Mouse (Mus musculus) Patski (cell line): ENCODE measurements at regions not wholly inside any gene's neighbourhood (a gene's known extent, or its start where the extent isn't known, plus 50 kb on each side); places are given as distances from the start of the nearest gene placed in this dataset.

Experiments
- ATAC-seq: fragments of 100-300 bp; one replicate; pipeline ENCODE4 v1.8.0; 2021
- CTCF ChIA-PET: fragments of 350-600 bp; sonication (Branson Sonifier 250); formaldehyde crosslinking; loops from one replicate; lab custom pipeline; 2022; ENCODE audit warnings: inconsistent platforms; lab: Charles Lee
- POLR2A ChIA-PET: fragments of 350-600 bp; sonication (Branson Sonifier 250); formaldehyde crosslinking; loops from one replicate; lab custom pipeline; 2022; ENCODE audit warnings: antibody characterized with exemption, inconsistent platforms; lab: Charles Lee
- DNase-seq: peaks from one replicate; pipeline ENCODE4 v3.0.0-alpha.2; 2011; ENCODE audit warnings: low read depth, low spot score
- H3K27me3 ChIP-seq: fragments of 371-371 bp; one replicate; pipeline ENCODE4 v1.5.1; 2021
- CTCF ChIP-seq: fragments of 100-300 bp; IDR thresholded peaks from one replicate; pipeline ENCODE4 v1.5.1; 2021
- in situ Hi-C: fragments of 300-500 bp; cut with MboI; formaldehyde crosslinking; loops from 3 replicates; pipeline ENCODE4 v1.11.1; 2018; ENCODE audit warnings: low pct_unique_long_range_greater_than_20kb, mixed read lengths

DNA sequence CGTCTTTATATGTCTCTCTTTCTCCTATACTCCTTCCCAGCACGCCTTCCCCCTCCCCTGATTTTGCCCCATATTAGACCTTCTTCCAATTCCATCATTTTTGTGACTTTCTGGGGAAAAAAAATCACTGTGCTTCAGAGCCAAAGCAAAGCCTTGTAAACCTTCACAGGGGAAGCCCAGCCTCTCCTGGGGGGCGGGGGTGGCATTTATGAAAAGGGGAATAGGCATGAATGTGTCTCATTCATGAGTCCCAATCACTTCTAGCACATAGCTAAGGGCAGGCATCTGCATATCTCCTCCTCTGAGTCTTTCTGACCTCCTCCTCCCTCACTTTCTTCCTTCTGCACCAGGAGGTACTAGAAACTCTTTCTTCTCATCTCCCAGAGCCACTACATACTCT lies 149.8 kb downstream of the Adamts15 start:
- no peak for ATAC-seq
- TF ChIP-seq CTCF = no peak
- in situ Hi-C loops = loop anchor here (25.0 kb wide), 1 partner anchor 315 kb away; no protein-coding TSS in a partner anchor
- CTCF ChIA-PET = no interaction called here
- H3K27me3 ChIP-seq = no peaks in the 10 kb centered on the region
- POLR2A ChIA-PET = no interaction called here
- DNase-seq = no peak

DNA sequence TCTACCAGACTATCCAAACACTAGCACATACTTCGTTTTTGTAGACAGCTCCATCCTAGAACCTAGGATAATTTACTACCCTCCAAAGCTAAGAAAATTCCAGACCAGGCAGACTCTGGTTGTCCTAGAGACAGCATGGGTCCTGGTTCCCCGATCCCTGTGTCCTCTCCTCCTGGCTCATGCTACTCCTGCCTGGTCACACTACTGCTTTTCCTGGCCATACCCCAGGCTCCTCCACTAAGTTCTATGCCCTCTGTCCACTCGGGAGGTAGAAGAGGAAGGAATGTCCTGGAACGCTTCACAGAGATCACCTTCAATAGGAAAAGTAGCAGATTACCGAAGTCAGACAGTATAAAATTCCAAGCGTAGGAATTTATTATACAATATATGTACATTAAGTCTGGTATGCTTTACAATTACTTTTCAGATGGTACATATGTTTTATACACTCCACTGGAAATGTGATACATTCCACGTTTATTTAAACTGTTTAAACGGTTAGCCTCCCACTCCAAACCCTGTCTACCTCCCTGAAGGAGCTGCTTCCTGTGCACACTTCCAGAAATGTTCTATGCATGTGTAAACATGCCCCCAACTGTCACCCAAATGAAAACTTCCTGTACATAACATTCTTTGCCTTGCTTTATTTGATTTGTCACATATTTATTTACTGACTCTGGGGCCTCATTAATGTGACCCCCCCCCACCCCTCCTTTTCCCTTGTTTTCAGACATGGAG lies 151.6 kb downstream of the Adamts15 start:
- ChIA-PET CTCF (no interaction called here), POLR2A (no interaction called here)
- TF ChIP-seq CTCF = no peak
- H3K27me3 ChIP-seq = no peaks in the 10 kb centered on the region
- DNase-seq = no peak
- ATAC-seq = no peak
- in situ Hi-C loops = loop anchor here (25.0 kb wide), 1 partner anchor 317 kb away; no protein-coding TSS in a partner anchor

DNA sequence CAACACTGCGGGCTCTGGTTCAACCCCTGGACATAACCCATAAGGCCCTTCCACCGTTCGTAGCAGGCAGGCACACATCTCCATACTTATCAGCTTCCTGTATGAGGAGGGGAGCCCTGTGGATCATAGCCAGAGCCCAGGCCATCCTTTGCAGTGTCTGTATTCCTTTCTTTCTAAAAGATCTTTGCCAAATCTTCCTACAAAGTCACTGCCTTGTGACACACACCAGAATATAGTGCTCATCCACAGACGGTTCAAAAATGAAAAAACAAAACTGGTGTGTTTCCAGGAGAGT lies 152.9 kb downstream of the Adamts15 start:
- no peak for DNase-seq

DNA sequence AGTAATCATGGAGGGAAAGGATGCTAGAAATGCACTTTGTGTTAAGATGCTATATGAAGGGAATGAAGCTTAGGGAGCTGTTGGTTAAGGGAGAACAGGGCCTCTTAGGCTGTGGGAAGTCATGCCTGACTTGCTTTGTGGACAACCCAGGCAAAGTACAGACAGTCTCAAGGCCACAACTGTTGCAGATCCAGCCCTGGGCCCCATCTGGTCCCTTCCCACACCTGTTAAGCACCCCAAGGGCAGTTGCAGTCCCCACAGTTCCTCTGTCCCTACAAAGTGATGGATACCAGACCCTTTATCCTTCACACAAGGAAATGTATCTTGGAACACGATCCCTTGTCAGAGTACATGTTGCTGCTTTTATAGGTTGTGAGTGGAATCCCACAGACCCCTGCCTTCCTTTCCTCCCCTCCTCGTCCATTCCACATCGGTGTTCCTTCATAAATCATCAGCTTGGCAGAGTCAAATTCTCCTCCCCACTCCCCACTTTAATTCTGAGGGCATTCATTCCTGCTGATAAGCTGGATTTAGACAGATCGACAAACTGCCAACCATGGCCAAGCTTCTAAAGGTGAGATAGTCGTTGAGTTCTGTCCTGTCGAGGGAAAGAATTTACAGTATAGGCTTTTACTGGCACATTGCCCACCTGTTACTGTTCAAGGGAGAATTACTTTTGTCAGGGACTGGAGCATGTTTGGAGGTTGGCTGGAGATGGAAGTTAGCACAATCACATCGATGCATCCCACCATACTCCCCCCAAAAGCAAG lies 153.4 kb downstream of the Adamts15 start:
- no peak for TF ChIP-seq CTCF
- no peak for ATAC-seq
- no peak for DNase-seq
- H3K27me3 ChIP-seq = no peaks in the 10 kb centered on the region
- POLR2A ChIA-PET = no interaction called here
- CTCF ChIA-PET = interaction anchor here (1.8 kb wide), 1 partner anchor 9 kb away, joined by 4 read pairs; no protein-coding TSS in a partner anchor
- in situ Hi-C loops = loop anchor here (25.0 kb wide), 1 partner anchor 318 kb away; no protein-coding TSS in a partner anchor

More for the DNA sequence above, 152.9 kb downstream of the Adamts15 start:
- H3K27me3 ChIP-seq = no peaks in the 10 kb centered on the region
- ATAC-seq = no peak
- in situ Hi-C loops = loop anchor here (25.0 kb wide), 1 partner anchor 318 kb away; no protein-coding TSS in a partner anchor
- ChIA-PET CTCF (interaction anchor here (1.8 kb wide), 1 partner anchor 10 kb away, joined by 4 read pairs; no protein-coding TSS in a partner anchor), POLR2A (no interaction called here)
- no peak for TF ChIP-seq CTCF

DNA sequence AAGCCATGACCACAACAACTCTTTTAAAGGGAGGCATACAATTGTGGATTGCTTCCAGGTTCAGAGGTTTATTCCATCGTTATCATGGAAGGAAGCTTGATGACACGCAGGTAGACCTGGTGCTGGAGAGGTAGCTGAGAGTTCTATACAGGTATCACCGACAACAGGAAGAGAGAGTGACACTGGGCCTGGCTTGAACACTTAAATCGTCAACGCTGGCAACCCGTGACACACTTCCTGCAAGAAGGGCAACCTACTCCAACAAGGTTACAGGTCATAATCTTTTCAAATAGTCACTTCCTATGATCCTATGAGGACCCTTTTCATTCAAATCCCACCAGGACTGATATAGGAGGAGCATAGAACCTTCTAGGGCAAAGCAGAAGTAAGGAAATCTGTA lies 155.6 kb downstream of the Adamts15 start:
- no peak for TF ChIP-seq CTCF
- ChIA-PET CTCF (no interaction called here), POLR2A (no interaction called here)
- in situ Hi-C loops = loop anchor here (25.0 kb wide), 1 partner anchor 321 kb away; no protein-coding TSS in a partner anchor
- ATAC-seq = no peak
- no peaks in the 10 kb centered on the region for H3K27me3 ChIP-seq
- no peak for DNase-seq

DNA sequence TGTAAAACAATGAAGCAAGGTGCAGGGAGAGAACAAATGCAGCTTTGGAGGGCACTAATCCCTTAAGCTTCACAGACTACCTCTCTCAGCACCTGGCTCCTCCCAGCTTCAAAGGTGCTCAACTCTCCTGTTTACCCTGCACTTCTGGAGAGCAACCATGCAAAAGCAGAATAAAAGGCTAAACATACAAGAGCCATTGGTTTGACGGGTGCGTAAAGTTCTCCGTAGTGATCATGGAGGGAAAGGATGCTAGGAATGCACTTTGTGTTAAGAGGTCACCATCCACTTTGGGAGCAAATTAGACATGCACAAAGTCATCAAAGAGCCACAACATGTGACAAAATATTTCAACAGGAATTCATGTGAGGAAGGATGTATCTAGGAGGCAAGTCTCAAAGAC lies 156.1 kb downstream of the Adamts15 start:
- no peak for ATAC-seq
- POLR2A ChIA-PET = no interaction called here
- no peak for TF ChIP-seq CTCF
- CTCF ChIA-PET = no interaction called here
- no peaks in the 10 kb centered on the region for H3K27me3 ChIP-seq
- no peak for DNase-seq
- in situ Hi-C loops = loop anchor here (25.0 kb wide), 1 partner anchor 321 kb away; no protein-coding TSS in a partner anchor

DNA sequence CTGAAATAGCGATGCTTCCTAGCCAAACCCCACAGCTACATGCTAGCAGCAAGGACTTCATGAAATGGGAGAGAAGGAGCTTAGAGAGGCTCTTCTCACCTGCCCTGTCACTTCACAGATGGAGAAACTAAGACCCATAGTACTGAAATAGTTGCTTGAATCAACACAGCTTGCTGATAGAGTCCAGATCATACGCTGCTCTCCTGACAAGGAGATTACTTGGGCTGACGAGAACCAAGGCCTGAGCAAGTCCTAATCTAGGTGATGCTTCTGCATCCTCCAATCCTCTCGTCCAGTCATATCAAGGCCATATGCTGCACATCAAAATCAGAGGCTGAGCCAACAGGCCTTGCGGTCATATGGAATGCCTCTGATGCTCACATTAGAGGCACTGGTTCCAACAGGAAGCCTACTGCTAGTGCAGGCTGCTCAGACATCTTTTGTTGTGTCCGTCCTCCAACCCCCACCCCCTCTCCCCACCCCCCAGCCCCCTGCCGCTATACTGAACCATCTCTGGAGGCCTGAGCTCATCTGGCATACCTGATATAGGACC lies 157.2 kb downstream of the Adamts15 start:
- no peaks in the 10 kb centered on the region for H3K27me3 ChIP-seq
- in situ Hi-C loops = loop anchor here (25.0 kb wide), 1 partner anchor 322 kb away; no protein-coding TSS in a partner anchor
- DNase-seq (no peak), ATAC-seq (no peak)
- ChIA-PET POLR2A (no interaction called here), CTCF (no interaction called here)
- TF ChIP-seq CTCF = no peak

DNA sequence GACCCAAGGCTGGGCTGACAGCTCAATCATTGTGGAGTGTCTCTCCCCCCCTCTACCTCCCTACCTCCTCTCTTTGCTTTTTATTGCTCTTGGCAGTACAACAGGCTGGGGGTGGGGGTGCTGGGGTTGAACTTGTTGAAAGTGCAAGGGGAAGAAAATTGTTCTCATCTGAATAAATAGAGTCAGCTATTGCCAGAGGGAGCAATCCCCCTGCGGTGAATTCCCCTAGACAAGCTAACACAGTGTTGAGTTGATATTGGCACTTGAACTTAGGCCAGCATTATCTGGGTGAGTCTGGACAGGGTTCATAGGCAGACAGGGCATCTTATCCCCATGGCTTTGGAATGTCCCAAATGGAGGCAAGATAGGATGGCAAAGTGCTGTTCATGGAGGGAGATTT lies 159.3 kb downstream of the Adamts15 start:
- CTCF ChIA-PET = interaction anchor here (0.6 to 1.2 kb wide), 2 partner anchors 11 to 81 kb away, joined by 3 read pairs; no protein-coding TSS in a partner anchor

DNA sequence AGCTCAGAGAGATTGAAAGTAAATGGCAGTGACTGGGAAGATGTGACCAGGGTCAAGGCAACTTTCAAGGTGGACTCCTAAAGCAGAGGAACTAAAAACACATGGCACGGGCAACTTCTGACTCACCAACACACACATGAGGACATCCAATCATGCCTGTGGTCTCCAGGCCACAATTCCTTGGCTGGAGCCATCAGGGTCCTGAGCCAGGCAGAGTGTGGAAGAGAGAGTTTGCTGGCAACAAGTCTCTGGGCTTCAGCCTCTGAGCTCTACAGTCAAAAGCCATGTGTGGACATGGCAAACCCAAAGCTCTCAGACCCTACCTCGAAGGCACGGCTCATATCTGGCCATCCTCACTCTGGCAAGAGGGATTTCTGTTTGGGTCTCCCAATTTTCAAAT lies 164.1 kb downstream of the Adamts15 start:
- in situ Hi-C loops = loop anchor here (25.0 kb wide), 1 partner anchor 329 kb away; no protein-coding TSS in a partner anchor
- ChIA-PET CTCF (interaction anchor here (1.2 kb wide), 1 partner anchor 9 kb away, joined by 3 read pairs; no protein-coding TSS in a partner anchor), POLR2A (no interaction called here)
- DNase-seq (no peak), ATAC-seq (no peak)
- no peaks in the 10 kb centered on the region for H3K27me3 ChIP-seq
- no peak for TF ChIP-seq CTCF

More for the DNA sequence above, 159.3 kb downstream of the Adamts15 start:
- POLR2A ChIA-PET = no interaction called here
- no peak for TF ChIP-seq CTCF
- DNase-seq = no peak
- H3K27me3 ChIP-seq = no peaks in the 10 kb centered on the region
- ATAC-seq = no peak
- in situ Hi-C loops = loop anchor here (25.0 kb wide), 1 partner anchor 324 kb away; no protein-coding TSS in a partner anchor

DNA sequence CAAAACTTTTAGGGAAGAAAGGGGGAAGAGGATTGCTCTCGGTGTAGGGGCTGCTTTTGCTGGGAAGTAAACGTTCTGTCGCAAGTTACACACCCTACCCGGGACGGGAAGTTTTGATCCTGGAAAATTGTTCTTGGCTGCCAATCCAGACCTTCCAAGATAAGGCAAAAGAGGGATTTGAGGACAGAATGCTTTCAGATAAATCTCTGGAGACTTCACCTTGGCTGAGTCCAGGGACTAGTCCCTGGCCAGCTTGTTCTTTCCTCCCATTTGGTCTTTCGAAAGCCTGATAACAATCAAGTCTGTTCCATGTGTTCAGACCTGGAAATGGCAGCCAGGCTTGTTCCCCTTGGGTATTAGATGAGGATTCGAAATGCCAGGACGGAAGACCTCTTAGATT lies 164.8 kb downstream of the Adamts15 start:
- ChIA-PET POLR2A (no interaction called here), CTCF (interaction anchor here (1.6 kb wide), 1 partner anchor 34 kb away, joined by 3 read pairs; no protein-coding TSS in a partner anchor)
- H3K27me3 ChIP-seq = no peaks in the 10 kb centered on the region
- TF ChIP-seq CTCF = no peak
- ATAC-seq = no peak
- in situ Hi-C loops = loop anchor here (25.0 kb wide), 1 partner anchor 330 kb away; no protein-coding TSS in a partner anchor
- DNase-seq = no peak
